Comparison of ENCODE assay signal across 16 mouse cellular contexts in the genomic region with DNA sequence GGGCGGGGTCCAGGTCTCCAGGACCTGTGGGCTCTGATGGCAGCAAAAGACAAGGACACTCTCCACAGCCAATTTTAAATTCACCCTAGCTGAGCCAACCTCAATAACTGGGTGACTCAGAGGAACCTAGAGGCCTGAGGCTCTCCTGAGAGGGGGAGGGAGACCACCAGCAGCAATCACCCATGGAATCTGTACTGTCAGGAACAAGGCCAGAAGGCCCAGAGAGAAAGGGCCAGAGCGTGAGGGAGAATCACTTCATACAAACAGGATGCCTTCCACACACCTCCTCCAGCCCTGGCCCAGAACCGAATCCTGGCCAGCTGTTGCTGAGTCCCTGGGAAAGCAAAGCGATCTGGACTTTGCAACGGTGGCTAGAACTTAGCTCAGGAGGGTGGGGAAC.
A peak's percentile ranks its signal among the peaks of the same experiment; 100 is the strongest.
DNase-seq lines count a peak whose midpoint lies in the region; ATAC-seq lines count a peak whose summit lies in the region.
"Had no signal": no experiment of that assay in that cellular context is flagged by ENCODE, and none has a peak within 500 bp of the region (broad histone marks: within the 10 kb centered on the region; RNA-seq: fewer than 3 reads in every experiment).

No protein-coding gene starts in this region.

- no peaks in the 10 kb centered on the region for H3K36me3 ChIP-seq in hindbrain, embryonic 15.5 days
- H3K36me3 ChIP-seq in hindbrain, embryonic 12.5 days, result no peaks in the 10 kb centered on the region
- H3K36me3 ChIP-seq in midbrain, embryonic 10.5 days, result no peaks in the 10 kb centered on the region
- no peaks in the 10 kb centered on the region for H3K36me3 ChIP-seq in midbrain, embryonic 11.5 days (ENCODE audit: control insufficient read depth, insufficient read depth, low read length)
- no peaks in the 10 kb centered on the region for H3K36me3 ChIP-seq in embryonic facial prominence, embryonic 15.5 days
- no peaks in the 10 kb centered on the region for H3K36me3 ChIP-seq in stomach, embryonic 16.5 days (ENCODE audit: control insufficient read depth, insufficient read depth, low read length)
- H3K36me3 ChIP-seq: limb, embryonic 12.5 days had no signal

- peaks cover 30% of the 10 kb centered on the region; the same call in 1 of the 2 replicates for H3K4me1 ChIP-seq in hindbrain, embryonic 15.5 days (replicated peaks)
- peaks cover 22% of the 10 kb centered on the region; the same call in 1 of the 2 replicates for H3K4me1 ChIP-seq in hindbrain, embryonic 12.5 days
- peaks cover 46% of the 10 kb centered on the region for H3K4me1 ChIP-seq in midbrain, embryonic 10.5 days
- H3K4me1 ChIP-seq in midbrain, embryonic 11.5 days (ENCODE audit: control insufficient read depth, insufficient read depth, low read length), result peaks cover 16% of the 10 kb centered on the region
- peaks cover 35% of the 10 kb centered on the region for H3K4me1 ChIP-seq in embryonic facial prominence, embryonic 15.5 days
- peaks cover 21% of the 10 kb centered on the region for H3K4me1 ChIP-seq in stomach, embryonic 16.5 days (ENCODE audit: control insufficient read depth, insufficient read depth, low read length)

- H3K4me3 ChIP-seq in hindbrain, embryonic 15.5 days, result no peak overlapping the region
- no peak overlapping the region for H3K4me3 ChIP-seq in hindbrain, embryonic 12.5 days
- no peak overlapping the region for H3K4me3 ChIP-seq in midbrain, embryonic 10.5 days
- no peak overlapping the region for H3K4me3 ChIP-seq in midbrain, embryonic 11.5 days (ENCODE audit: low read depth, low read length)
- H3K4me3 ChIP-seq in embryonic facial prominence, embryonic 15.5 days (replicated peaks), result no peak overlapping the region
- H3K4me3 ChIP-seq in stomach, embryonic 16.5 days (replicated peaks; ENCODE audit: low read length), result no peak overlapping the region
- H3K4me3 ChIP-seq: limb, embryonic 12.5 days had no signal

- H3K9me3 ChIP-seq in hindbrain, embryonic 15.5 days, result no peaks in the 10 kb centered on the region
- H3K9me3 ChIP-seq in hindbrain, embryonic 12.5 days (replicated peaks), result no peaks in the 10 kb centered on the region
- H3K9me3 ChIP-seq in midbrain, embryonic 10.5 days (replicated peaks), result no peaks in the 10 kb centered on the region
- H3K9me3 ChIP-seq in midbrain, embryonic 11.5 days (ENCODE audit: control insufficient read depth, low read length), result no peaks in the 10 kb centered on the region
- H3K9me3 ChIP-seq in embryonic facial prominence, embryonic 15.5 days (replicated peaks), result no peaks in the 10 kb centered on the region
- no peaks in the 10 kb centered on the region for H3K9me3 ChIP-seq in stomach, embryonic 16.5 days (replicated peaks; ENCODE audit: control insufficient read depth, low read length)
- H3K9me3 ChIP-seq: limb, embryonic 12.5 days had no signal

- no peaks in the 10 kb centered on the region for H3K27me3 ChIP-seq in hindbrain, embryonic 15.5 days
- no peaks in the 10 kb centered on the region for H3K27me3 ChIP-seq in hindbrain, embryonic 12.5 days
- H3K27me3 ChIP-seq in midbrain, embryonic 10.5 days (ENCODE audit: low read depth, poor library complexity, severe bottlenecking), result peaks cover 19% of the 10 kb centered on the region; the same call in 1 of the 2 replicates
- peaks cover 2% of the 10 kb centered on the region; the same call in 1 of the 2 replicates for H3K27me3 ChIP-seq in midbrain, embryonic 11.5 days (ENCODE audit: control insufficient read depth, insufficient read depth, low read length)
- no peaks in the 10 kb centered on the region for H3K27me3 ChIP-seq in embryonic facial prominence, embryonic 15.5 days
- no peaks in the 10 kb centered on the region for H3K27me3 ChIP-seq in stomach, embryonic 16.5 days (ENCODE audit: control insufficient read depth, insufficient read depth, low read length)
- H3K27me3 ChIP-seq: CH12.LX; limb, embryonic 12.5 days had no signal

- ATAC-seq in hindbrain, embryonic 15.5 days (ENCODE audit: low FRiP score, low read depth), result no peak
- ATAC-seq in hindbrain, embryonic 12.5 days (ENCODE audit: low FRiP score), result no peak
- ATAC-seq in midbrain, embryonic 11.5 days (ENCODE audit: low FRiP score), result no peak
- ATAC-seq in embryonic facial prominence, embryonic 15.5 days (ENCODE audit: insufficient number of reproducible peaks, low FRiP score, low TSS enrichment, low read depth), result no peak
- ATAC-seq in stomach, embryonic 16.5 days (ENCODE audit: insufficient read depth, low FRiP score), result no peak
- no peak for ATAC-seq in cerebellum, adult (ENCODE audit: insufficient number of reproducible peaks, low FRiP score, low TSS enrichment)
- ATAC-seq: forebrain, embryonic 14.5 days had no signal

- H3K27ac ChIP-seq in hindbrain, embryonic 15.5 days (replicated peaks), result peak overlapping the region; percentile 59
- no peak overlapping the region for H3K27ac ChIP-seq in hindbrain, embryonic 12.5 days
- H3K27ac ChIP-seq in midbrain, embryonic 10.5 days (replicated peaks), result 0 out of 2 replicates have a peak overlapping the region, but pooled peaks have one; percentile 17
- no peak overlapping the region for H3K27ac ChIP-seq in midbrain, embryonic 11.5 days (ENCODE audit: low read depth, low read length)
- H3K27ac ChIP-seq in embryonic facial prominence, embryonic 15.5 days (replicated peaks), result peak overlapping the region; percentile 36; the same call in 1 of the 2 replicates
- H3K27ac ChIP-seq in stomach, embryonic 16.5 days (ENCODE audit: low read length), result peak overlapping the region; percentile 55; the same call in 1 of the 2 replicates
- H3K27ac ChIP-seq: limb, embryonic 12.5 days had no signal

- no peak for DNase-seq in midbrain, embryonic 10.5 days (ENCODE audit: low spot score)
- DNase-seq in midbrain, embryonic 11.5 days (ENCODE audit: low spot score, missing footprints), result no peak
- DNase-seq: cerebellum, adult 2 months; gastrocnemius, postnatal 25 days; kidney, adult 18-20 months; lung, adult 2 months; right cerebral cortex, adult 18-20 months; thymus, postnatal 14 days had no signal

- no peak overlapping the region for H3K4me2 ChIP-seq in hindbrain, embryonic 15.5 days
- no peak overlapping the region for H3K4me2 ChIP-seq in hindbrain, embryonic 12.5 days (replicated peaks)
- no peak overlapping the region for H3K4me2 ChIP-seq in midbrain, embryonic 11.5 days
- H3K4me2 ChIP-seq in embryonic facial prominence, embryonic 15.5 days (replicated peaks), result no peak overlapping the region
- no peak overlapping the region for H3K4me2 ChIP-seq in stomach, embryonic 16.5 days (ENCODE audit: low read depth, low read length)
- H3K4me2 ChIP-seq: limb, embryonic 12.5 days had no signal

- no peak overlapping the region for H3K9ac ChIP-seq in hindbrain, embryonic 15.5 days
- H3K9ac ChIP-seq in hindbrain, embryonic 12.5 days, result no peak overlapping the region
- H3K9ac ChIP-seq in midbrain, embryonic 11.5 days (ENCODE audit: low read length), result no peak overlapping the region
- no peak overlapping the region for H3K9ac ChIP-seq in embryonic facial prominence, embryonic 15.5 days
- H3K9ac ChIP-seq in stomach, embryonic 16.5 days (ENCODE audit: low read length), result peak overlapping the region; percentile 27; the same call in 1 of the 2 replicates
- H3K9ac ChIP-seq: limb, embryonic 12.5 days had no signal

- 78% methylated on average over 5 of the region's 5 CpGs for WGBS in hindbrain, embryonic 15.5 days
- WGBS in hindbrain, embryonic 12.5 days, result 83% methylated on average over 5 of the region's 5 CpGs
- WGBS in midbrain, embryonic 10.5 days, result 79% methylated on average over 5 of the region's 5 CpGs
- WGBS in midbrain, embryonic 11.5 days, result 86% methylated on average over 5 of the region's 5 CpGs
- 64% methylated on average over 5 of the region's 5 CpGs for WGBS in embryonic facial prominence, embryonic 15.5 days
- 48% methylated on average over 5 of the region's 5 CpGs for WGBS in stomach, embryonic 16.5 days

Comparison
In these comparisons a context has a peak if more than half of its experiments do, and no peak if none do; other contexts are left out.
1. H3K27ac ChIP-seq: peak in hindbrain, embryonic 15.5 days (single experiment), midbrain, embryonic 10.5 days (single experiment), embryonic facial prominence, embryonic 15.5 days (single experiment) and stomach, embryonic 16.5 days (single experiment); none in hindbrain, embryonic 12.5 days (single experiment) and midbrain, embryonic 11.5 days (single experiment).